Mouse (Mus musculus): ENCODE results near the gene Zbtb46.
A peak's percentile ranks its signal among the peaks of the same experiment; 100 is the strongest.

DNA sequence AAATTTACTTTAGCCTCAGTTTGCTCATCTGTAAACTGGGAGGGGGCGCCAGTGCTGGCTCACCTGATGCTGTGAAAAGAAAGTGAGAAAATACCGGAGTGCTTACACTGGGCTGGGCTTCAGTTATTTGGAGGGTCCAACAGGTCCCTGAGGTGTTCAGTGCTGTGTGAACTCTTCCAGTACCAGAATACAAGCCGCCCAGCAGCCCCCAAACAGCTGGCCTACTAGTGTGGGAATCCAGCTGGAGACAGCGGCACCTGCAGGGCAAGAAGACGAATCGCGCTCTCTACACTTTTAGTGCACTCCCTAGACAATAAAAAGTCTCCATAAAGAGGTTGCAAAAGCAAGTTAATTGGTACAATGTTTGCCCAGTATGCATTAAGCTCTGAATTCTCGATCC, 37.1 kb upstream of the Zbtb46 start:
- TF ChIP-seq CTCF (IDR thresholded peaks at IDR 0.05; ENCODE audit: control insufficient read depth, insufficient read depth, low read length), result peak; percentile 66
- no peak for TF ChIP-seq POLR2A (IDR thresholded peaks at IDR 0.05; ENCODE audit: borderline replicate concordance, control insufficient read depth, low read depth, low read length)

Measured in bone marrow, adult 2 months (tissue).